Mouse (Mus musculus): ENCODE measurements around the gene Slc26a9. TPM values are rescaled to one million over a fixed set of nuclear protein-coding genes. Genes with fewer than 3 reads are reported as not detected.

Slc26a9 gene
- polyA plus RNA-seq, 1 experiment from 2014 or later: 0.15 TPM

DNA sequence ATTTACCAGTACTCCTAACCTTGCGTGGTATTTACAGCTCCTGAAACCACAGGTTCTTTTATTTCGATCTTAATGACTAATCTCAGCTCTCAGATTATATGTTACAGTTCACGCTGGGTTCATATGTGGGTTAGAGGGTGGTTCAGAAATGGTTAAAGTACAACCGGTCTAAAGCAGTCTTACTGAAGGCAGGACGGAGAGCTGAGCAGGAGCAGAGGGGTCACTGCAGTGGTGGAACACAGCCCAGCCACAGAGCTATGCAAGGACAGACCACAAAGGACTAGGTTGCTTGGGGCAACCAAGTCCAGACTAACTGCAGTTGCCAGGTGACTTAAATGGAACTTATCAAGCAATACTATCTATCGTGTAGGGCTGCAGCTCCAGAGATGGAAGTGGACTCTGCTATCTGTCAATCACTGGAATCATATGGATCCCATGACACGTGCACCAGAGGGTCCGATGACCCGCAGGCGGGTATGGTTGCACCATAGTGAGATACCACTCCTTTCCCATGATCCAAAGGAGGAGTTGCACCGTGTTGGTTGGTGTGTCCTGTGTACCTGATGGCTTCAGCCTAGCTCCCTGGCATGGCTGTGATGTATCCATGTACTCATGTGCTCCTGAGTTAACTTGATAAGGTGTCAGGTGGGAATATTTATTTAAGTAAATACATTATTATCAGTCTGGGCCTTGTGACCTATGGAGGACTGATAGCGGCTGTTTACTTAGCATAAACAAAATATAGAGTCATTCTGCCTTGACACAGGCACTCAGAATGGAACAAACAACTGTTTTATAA is 13.0 kb upstream of the Slc26a9 start:
- Histone ChIP-seq H3K9me3 (ENCODE audit: control insufficient read depth, low read length) (no peaks in the 10 kb centered on the region), H3K27me3 (ENCODE audit: control insufficient read depth, insufficient read depth, low read length) (no peaks in the 10 kb centered on the region), H3K4me2 (replicated peaks; ENCODE audit: low read depth, low read length) (no peak overlapping the region), H3K9ac (ENCODE audit: low read depth, low read length) (no peak overlapping the region), H3K4me1 (replicated peaks; ENCODE audit: control insufficient read depth, insufficient read depth, low read length) (no peaks in the 10 kb centered on the region), H3K4me3 (ENCODE audit: low read depth, low read length) (no peak overlapping the region), H3K27ac (ENCODE audit: low read depth, low read length) (no peak overlapping the region), H3K36me3 (ENCODE audit: control insufficient read depth, insufficient read depth, low read length) (no peaks in the 10 kb centered on the region)
- no peak for ATAC-seq (ENCODE audit: low FRiP score)
- WGBS: 86% methylated on average over 12 of the region's 12 CpGs
- no peak for DNase-seq (ENCODE audit: low spot score)

DNA sequence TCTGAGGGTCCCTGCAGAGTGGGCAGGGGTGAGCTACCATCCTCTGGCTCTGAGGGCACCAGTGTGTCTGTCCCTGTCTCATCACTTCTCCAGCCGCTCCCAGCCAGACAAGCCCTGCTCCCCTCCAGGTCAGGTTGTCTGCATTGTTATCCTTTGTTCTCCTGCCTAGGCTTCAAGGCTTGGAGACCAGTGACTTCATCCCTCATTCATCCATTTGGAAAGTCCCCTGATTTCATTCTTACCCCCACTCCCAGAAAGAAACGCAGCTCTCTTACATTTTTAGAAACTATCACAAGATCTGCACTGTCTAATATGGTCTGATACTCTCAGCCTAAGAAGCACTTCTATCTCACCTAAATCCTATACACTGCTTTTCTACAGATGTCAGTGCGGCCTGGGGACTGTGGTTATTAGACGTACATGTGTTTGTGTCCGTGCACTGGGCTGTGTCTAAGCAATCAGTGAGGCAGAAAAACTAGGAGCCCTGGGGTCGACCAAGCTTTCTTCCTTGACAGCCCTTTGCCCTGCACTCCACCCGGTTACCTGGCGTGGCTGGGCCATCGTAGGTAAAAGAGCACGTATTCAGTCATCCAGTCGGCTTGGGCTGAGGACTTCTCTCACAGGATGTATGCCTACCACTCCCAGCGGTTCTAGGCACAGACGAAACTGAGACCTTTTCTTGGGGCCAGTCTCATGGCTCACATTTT is 10.2 kb upstream of the Slc26a9 start:
- Histone ChIP-seq H3K4me3 (ENCODE audit: low read depth, low read length) (no peak overlapping the region), H3K4me2 (replicated peaks; ENCODE audit: low read depth, low read length) (no peak overlapping the region), H3K36me3 (ENCODE audit: control insufficient read depth, insufficient read depth, low read length) (no peaks in the 10 kb centered on the region), H3K9ac (ENCODE audit: low read depth, low read length) (no peak overlapping the region), H3K27me3 (ENCODE audit: control insufficient read depth, insufficient read depth, low read length) (no peaks in the 10 kb centered on the region), H3K4me1 (replicated peaks; ENCODE audit: control insufficient read depth, insufficient read depth, low read length) (no peaks in the 10 kb centered on the region), H3K27ac (ENCODE audit: low read depth, low read length) (no peak overlapping the region), H3K9me3 (ENCODE audit: control insufficient read depth, low read length) (no peaks in the 10 kb centered on the region)
- ATAC-seq (ENCODE audit: low FRiP score) (no peak), DNase-seq (ENCODE audit: low spot score) (no peak)
- 55% methylated on average over 13 of the region's 13 CpGs for WGBS

- H3K27me3 ChIP-seq (ENCODE audit: control insufficient read depth, insufficient read depth, low read length): no peaks in the 10 kb centered on the region
- no peaks in the 10 kb centered on the region for H3K36me3 ChIP-seq (ENCODE audit: control insufficient read depth, insufficient read depth, low read length)
- no peaks in the 10 kb centered on the region for H3K4me1 ChIP-seq (replicated peaks; ENCODE audit: control insufficient read depth, insufficient read depth, low read length)
- DNase-seq (ENCODE audit: low spot score) (no peak), ATAC-seq (ENCODE audit: low FRiP score) (no peak)
- no peak overlapping the region for H3K4me2 ChIP-seq (replicated peaks; ENCODE audit: low read depth, low read length)
- no peak overlapping the region for H3K27ac ChIP-seq (ENCODE audit: low read depth, low read length)
- H3K9me3 ChIP-seq (ENCODE audit: control insufficient read depth, low read length): no peaks in the 10 kb centered on the region
- 96% methylated on average over 6 of the region's 6 CpGs for WGBS
- no peak overlapping the region for H3K9ac ChIP-seq (ENCODE audit: low read depth, low read length)
- H3K4me3 ChIP-seq (ENCODE audit: low read depth, low read length): no peak overlapping the region
Measured at GRCm38 (mm10) chr1:131734657-131735273, 9.1 kb upstream of the Slc26a9 start.

DNA sequence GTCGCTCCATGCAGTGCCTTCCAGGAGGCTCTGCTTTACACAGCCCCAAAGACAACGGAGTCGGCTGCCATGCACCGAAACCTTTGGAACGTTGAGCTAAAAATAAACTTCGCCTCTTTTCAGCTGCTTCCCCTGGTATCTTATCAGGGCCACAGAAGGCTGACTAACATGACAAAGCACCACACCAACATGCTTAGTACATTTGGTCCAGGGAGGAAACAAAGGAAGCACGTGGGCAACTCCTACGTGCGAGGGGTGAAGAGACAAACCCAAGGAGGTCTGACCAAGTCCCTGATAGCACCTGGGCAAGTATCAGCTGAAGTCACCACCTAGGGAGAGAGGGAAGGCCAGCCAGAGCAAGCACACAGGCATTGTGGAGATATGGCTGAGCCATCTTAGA is 7.3 kb upstream of the Slc26a9 start:
- ATAC-seq (ENCODE audit: low FRiP score): no peak

DNA sequence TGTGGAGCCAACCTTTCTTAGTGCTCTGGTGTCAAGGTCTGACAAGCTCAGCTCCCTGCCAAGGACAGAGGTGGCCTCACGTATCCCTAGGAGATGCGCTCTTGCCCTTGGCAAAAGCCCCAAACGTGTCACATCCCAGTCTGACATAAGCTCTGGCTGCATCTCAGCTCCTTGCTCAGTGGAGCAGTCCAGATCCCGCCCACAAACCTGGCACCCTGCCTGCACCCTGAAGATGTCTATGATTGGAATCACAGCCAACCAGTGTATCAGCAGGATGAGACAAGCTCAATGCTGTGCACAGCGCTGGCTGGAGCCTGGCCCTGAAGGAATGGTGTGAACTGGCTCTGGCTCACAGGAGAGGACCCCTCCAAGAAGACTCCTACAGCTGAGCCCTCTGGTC is 6.6 kb upstream of the Slc26a9 start:
- Histone ChIP-seq H3K4me2 (replicated peaks; ENCODE audit: low read depth, low read length) (no peak overlapping the region), H3K4me1 (replicated peaks; ENCODE audit: control insufficient read depth, insufficient read depth, low read length) (no peaks in the 10 kb centered on the region), H3K36me3 (ENCODE audit: control insufficient read depth, insufficient read depth, low read length) (no peaks in the 10 kb centered on the region), H3K9ac (ENCODE audit: low read depth, low read length) (no peak overlapping the region), H3K27me3 (ENCODE audit: control insufficient read depth, insufficient read depth, low read length) (no peaks in the 10 kb centered on the region), H3K4me3 (ENCODE audit: low read depth, low read length) (no peak overlapping the region), H3K9me3 (ENCODE audit: control insufficient read depth, low read length) (no peaks in the 10 kb centered on the region), H3K27ac (ENCODE audit: low read depth, low read length) (no peak overlapping the region)
- ATAC-seq (ENCODE audit: low FRiP score) (no peak), DNase-seq (ENCODE audit: low spot score) (no peak)
- 75% methylated on average over 5 of the region's 5 CpGs for WGBS

More for the DNA sequence above, 7.3 kb upstream of the Slc26a9 start:
- Histone ChIP-seq H3K36me3 (ENCODE audit: control insufficient read depth, insufficient read depth, low read length) (no peaks in the 10 kb centered on the region), H3K27me3 (ENCODE audit: control insufficient read depth, insufficient read depth, low read length) (no peaks in the 10 kb centered on the region), H3K4me2 (replicated peaks; ENCODE audit: low read depth, low read length) (no peak overlapping the region), H3K9ac (ENCODE audit: low read depth, low read length) (no peak overlapping the region), H3K4me3 (ENCODE audit: low read depth, low read length) (no peak overlapping the region), H3K27ac (ENCODE audit: low read depth, low read length) (no peak overlapping the region), H3K9me3 (ENCODE audit: control insufficient read depth, low read length) (no peaks in the 10 kb centered on the region), H3K4me1 (replicated peaks; ENCODE audit: control insufficient read depth, insufficient read depth, low read length) (no peaks in the 10 kb centered on the region)
- DNase-seq (ENCODE audit: low spot score): no peak
- 89% methylated on average over 9 of the region's 9 CpGs for WGBS

DNA sequence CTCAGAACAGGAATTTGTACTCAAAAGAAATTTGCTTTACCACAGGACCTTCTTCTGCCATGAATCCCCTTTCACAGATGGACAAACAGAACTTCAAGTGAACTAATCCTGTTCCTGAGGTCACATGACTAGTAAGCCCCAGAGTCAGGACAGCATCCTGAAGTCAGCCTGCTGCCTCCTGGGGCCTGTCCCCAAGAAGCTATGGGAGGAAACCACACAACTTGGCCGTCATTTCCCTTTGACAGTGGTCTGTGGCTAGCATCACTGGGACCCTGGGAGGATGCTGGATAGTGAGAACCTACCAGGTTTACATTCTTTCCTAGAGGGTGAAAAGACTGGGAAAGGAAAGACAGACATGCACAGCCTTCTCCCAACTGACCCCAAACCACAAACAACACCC is 5.1 kb upstream of the Slc26a9 start:
- H3K27me3 ChIP-seq (ENCODE audit: control insufficient read depth, insufficient read depth, low read length): no peaks in the 10 kb centered on the region
- DNase-seq (ENCODE audit: low spot score) (no peak), ATAC-seq (ENCODE audit: low FRiP score) (no peak)
- WGBS: 85% methylated on average over 1 of the region's 1 CpGs
- no peaks in the 10 kb centered on the region for H3K36me3 ChIP-seq (ENCODE audit: control insufficient read depth, insufficient read depth, low read length)
- H3K4me2 ChIP-seq (replicated peaks; ENCODE audit: low read depth, low read length): no peak overlapping the region
- H3K4me1 ChIP-seq (replicated peaks; ENCODE audit: control insufficient read depth, insufficient read depth, low read length): no peaks in the 10 kb centered on the region
- no peak overlapping the region for H3K4me3 ChIP-seq (ENCODE audit: low read depth, low read length)
- H3K9me3 ChIP-seq (ENCODE audit: control insufficient read depth, low read length): no peaks in the 10 kb centered on the region
- no peak overlapping the region for H3K27ac ChIP-seq (ENCODE audit: low read depth, low read length)
- H3K9ac ChIP-seq (ENCODE audit: low read depth, low read length): no peak overlapping the region

DNA sequence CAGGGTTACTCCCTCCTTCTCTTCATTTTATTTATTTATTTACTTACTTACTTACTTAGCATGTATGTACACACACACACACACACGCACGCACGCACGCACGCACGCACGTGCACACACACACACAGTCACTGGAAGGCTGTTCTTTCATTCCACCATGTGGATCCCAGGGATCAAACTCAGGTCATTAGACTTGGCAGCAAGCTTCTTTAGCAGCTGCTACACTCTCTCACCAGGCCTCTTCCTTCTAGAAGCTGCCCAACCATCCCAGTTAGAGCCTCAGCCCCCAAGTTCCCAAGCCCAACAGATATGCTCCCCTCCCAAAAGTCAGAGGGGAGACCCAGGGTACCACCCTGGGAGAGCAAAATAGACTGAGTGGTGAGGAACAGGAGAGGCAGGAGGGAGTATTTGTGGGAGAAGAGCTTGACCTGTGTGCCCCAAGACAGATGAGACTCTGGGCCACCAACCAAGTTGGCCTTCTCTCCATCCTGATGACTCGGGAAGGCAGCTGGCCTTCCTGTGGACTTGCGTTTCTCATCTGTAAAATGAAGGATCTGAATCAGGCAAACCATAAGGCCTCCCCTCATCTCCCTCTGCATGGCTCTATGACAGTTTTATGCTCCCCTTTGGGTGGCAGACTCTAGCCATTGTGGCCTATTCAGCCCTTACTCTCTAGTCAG is 4.2 kb upstream of the Slc26a9 start:
- Histone ChIP-seq H3K27me3 (ENCODE audit: control insufficient read depth, insufficient read depth, low read length) (no peaks in the 10 kb centered on the region), H3K4me3 (ENCODE audit: low read depth, low read length) (no peak overlapping the region), H3K9ac (ENCODE audit: low read depth, low read length) (no peak overlapping the region), H3K9me3 (ENCODE audit: control insufficient read depth, low read length) (no peaks in the 10 kb centered on the region), H3K4me1 (replicated peaks; ENCODE audit: control insufficient read depth, insufficient read depth, low read length) (no peaks in the 10 kb centered on the region), H3K4me2 (replicated peaks; ENCODE audit: low read depth, low read length) (no peak overlapping the region), H3K36me3 (ENCODE audit: control insufficient read depth, insufficient read depth, low read length) (no peaks in the 10 kb centered on the region), H3K27ac (ENCODE audit: low read depth, low read length) (no peak overlapping the region)
- 95% methylated on average over 9 of the region's 9 CpGs for WGBS
- ATAC-seq (ENCODE audit: low FRiP score) (no peak), DNase-seq (ENCODE audit: low spot score) (no peak)

- H3K4me2 ChIP-seq (replicated peaks; ENCODE audit: low read depth, low read length): no peak overlapping the region
- 63% methylated on average over 5 of the region's 5 CpGs for WGBS
- no peaks in the 10 kb centered on the region for H3K4me1 ChIP-seq (replicated peaks; ENCODE audit: control insufficient read depth, insufficient read depth, low read length)
- ATAC-seq (ENCODE audit: low FRiP score): no peak
- no peaks in the 10 kb centered on the region for H3K36me3 ChIP-seq (ENCODE audit: control insufficient read depth, insufficient read depth, low read length)
- no peaks in the 10 kb centered on the region for H3K9me3 ChIP-seq (ENCODE audit: control insufficient read depth, low read length)
- no peaks in the 10 kb centered on the region for H3K27me3 ChIP-seq (ENCODE audit: control insufficient read depth, insufficient read depth, low read length)
- no peak for DNase-seq (ENCODE audit: low spot score)
- no peak overlapping the region for H3K4me3 ChIP-seq (ENCODE audit: low read depth, low read length)
- no peak overlapping the region for H3K27ac ChIP-seq (ENCODE audit: low read depth, low read length)
- H3K9ac ChIP-seq (ENCODE audit: low read depth, low read length): no peak overlapping the region
Measured at GRCm38 (mm10) chr1:131745391-131745790, 1.6 kb downstream of the Slc26a9 start.

Measured in hindbrain, embryonic 11.5 days (tissue).